Mouse (Mus musculus) retina, postnatal 7 days (tissue): ENCODE results near the gene Lama5.
"Not testable (repeated sequence)": the region's sequence is repeated elsewhere in the genome, so short reads cannot be mapped to it uniquely, and the experiment has no call there.

Experiments
- DNase-seq: peaks from one replicate; pipeline ENCODE4 v3.0.0-alpha.2; 2012; ENCODE audit warnings: low read depth, low spot score

Lama5 gene

GRCm38 (mm10) chr2:180197323-180198037 is 28.2 kb downstream of the Lama5 start:
- no peak for DNase-seq

DNA sequence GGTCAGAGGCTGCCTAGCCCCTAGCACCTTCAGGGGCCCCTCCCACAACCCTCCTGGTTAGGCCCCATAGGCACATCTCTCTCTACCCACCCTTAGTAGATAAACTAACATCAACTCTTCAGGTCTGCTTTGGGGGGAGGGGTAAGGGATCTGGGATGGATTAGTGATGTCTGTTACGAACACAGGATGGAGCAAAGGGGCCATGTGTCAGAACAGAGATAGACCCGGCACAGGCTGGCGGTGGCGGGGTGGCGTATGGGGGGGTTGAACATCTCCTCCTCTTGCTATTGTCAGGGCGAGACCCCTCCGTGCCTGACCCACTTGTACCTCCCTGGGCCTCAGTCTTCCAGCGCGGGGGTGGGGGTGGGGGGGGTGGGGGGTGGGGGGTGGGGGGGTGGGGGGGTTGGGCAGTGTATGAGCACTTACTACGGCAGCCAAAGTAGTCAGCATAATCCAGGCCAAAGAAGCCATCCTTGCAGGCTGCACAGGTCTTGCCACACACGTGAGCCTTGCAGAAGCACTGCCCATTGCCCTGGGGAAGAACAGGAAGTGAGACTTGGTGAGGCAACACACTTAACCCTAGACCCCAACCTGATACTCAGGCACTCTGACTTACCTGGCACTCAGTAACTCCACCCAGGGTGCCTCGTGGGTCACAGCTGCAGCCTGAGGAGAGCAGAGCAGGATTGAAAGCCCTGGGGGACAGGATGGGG is 28.9 kb downstream of the Lama5 start:
- no peak for DNase-seq

GRCm38 (mm10) chr2:180187362-180187761 is 38.3 kb downstream of the Lama5 start:
- DNase-seq, result no peak

- no peak for DNase-seq
These were observed 40.0 kb downstream of the Lama5 start for GRCm38 (mm10) chr2:180185686-180186085.

DNA sequence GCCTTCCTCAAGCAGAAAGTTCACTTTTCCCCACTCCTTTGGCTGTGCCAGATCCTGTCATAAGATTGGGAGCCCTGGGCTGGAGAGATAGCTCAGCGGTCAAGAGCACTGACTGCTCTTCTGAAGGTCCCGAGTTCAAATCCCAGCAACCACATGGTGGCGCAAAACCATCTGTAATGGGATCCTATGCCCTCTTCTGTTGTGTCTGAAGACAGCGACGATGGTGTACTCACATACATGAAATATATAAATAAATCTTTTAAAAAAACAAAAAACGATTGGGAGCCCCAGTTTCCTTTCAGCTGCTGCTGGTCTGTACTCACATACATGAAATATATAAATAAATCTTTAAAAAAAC is 40.9 kb downstream of the Lama5 start:
- no peak for DNase-seq

DNA sequence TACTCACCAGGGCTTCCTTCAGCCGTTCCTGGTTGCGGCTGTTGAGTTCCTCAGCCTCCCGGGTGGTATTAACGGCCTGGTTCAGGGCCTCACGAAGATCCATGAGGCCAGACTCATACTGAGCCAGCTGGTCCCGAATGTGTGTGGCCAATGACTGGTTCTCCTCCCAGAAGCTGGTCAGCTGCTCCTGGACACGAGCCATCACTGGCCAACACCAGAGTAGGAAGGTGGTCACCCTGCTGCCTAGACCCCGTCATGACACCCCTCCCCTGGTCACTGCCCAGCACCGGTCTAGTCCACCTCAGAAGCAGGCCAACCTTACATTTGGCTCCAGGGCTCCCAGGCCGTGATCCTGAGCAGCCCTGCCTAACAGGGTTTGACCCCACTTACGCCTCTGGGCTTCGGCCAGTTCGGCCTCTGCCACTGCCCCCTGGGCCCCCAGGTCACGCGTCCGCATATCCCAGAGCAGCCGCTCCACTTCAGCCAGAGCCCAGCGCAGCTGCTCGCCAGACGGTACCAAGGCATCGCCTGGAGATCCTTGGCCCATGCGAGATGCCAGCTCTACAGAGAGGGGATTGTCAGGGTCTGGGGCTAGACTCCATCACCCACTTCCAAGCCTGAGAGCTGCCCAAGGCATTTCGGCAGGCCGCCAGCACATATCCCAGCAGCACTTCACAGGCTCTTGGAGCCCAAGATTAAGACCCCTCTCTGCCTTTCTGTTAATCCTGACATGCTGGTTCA is 41.5 kb downstream of the Lama5 start:
- DNase-seq, result no peak

DNA sequence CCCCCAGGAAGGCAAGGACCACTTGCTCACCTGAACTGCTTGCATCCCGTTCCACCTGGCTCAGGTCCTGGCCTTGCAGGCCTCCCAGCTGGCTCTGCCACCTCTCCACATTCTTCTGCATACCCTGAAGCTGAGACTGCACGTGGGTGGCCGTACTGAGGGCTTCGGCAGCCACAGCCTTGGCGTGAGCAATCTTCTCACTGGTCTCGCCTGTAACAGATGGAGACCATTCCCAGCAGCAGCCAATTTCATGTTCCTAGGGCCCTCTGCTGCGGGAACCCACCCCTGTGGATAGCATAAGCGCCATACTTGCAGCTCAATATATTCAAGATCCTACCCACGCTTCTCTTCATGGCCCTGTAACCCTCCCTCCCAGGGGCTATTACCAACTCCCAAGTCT is 44.1 kb downstream of the Lama5 start:
- DNase-seq, result no peak

GRCm38 (mm10) chr2:180175725-180176124 is 49.9 kb downstream of the Lama5 start:
- no peak for DNase-seq

GRCm38 (mm10) chr2:180174121-180174520 is 51.5 kb downstream of the Lama5 start:
- DNase-seq, result no peak

- not testable (repeated sequence) for DNase-seq
These were observed 51.9 kb downstream of the Lama5 start for GRCm38 (mm10) chr2:180173711-180174110.

DNA sequence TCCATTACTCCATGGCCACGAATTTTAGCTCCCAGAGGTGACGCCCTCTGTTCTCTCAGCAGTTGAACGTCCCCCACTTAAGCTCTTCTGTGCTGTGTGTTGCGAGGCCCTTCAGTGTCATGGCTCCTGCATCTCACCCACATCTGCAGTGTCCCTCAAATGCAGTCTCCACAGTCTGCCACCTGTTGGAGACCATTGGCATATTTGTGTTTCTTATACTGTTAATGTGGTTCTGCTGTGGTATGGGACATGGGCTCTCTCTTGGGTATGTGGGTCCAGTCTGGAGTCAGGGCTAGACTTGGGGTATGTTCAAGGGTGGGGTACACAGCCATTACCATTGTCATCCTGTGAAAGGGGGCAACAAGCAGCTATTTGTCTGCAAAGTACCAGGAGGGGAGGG is 52.5 kb downstream of the Lama5 start:
- DNase-seq, result no peak

DNA sequence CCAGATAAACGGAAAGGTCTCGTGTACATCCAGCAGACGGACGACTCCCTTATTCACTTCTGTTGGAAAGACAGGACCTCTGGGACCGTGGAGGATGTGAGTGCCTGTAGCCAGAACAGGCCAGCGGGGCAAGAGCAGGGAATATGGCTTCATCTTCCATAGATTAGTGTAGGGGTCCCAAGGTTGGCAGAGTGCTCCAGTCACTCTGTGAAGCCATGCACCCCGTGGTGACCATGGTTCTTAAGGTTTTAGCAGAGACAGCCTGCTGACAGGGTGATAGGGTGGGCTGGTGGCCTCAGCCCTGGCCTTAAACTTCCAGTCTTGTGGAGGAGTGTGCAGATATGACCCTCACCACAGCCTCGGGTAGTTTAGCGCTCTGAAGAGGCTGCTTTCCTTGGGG is 53.5 kb downstream of the Lama5 start:
- DNase-seq, result no peak

- DNase-seq, result no peak
These were observed 54.1 kb downstream of the Lama5 start for GRCm38 (mm10) chr2:180171522-180172070.

DNA sequence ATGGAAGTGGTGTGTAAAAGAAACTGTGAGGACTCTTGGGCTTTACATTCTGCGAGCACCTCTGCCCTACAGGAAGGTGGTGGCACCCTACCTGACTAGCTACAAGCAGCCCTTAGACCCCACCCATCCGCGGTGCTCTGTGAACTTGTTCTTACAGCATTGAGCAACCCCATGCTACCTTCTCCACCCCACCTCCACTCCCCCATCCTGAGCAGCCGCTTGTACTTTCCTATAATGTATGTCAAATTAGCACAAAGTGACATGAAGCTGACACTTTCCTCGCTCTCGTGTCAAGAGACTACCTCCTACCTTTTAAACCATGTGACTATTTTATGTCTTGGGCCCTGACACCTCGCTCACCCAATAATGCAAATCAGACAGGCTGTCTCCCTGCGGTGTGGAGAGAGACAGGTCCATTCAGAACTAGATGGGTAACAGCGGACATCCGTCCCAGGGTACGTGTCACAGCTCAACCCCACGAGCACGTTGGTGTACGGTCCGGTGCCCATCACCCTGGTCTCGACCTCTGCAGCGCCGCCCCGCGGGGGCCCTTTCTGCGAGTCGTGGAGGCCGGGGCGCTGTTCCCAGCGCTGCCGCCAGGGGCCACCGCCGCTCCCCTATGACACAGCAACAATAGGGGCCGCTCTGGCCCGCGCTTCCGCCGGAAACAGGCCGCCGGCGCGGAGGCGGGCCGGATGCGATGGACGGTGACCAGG is 54.7 kb downstream of the Lama5 start, which contains the start of gene Adrm1:
Adrm1 (plus strand) TSS at position 680 of the 716 bp plus-strand sequence.
- peak; percentile 94 for DNase-seq

GRCm38 (mm10) chr2:180170151-180170805 is 55.4 kb downstream of the Lama5 start:
- no peak for DNase-seq

GRCm38 (mm10) chr2:180166869-180167268 is 58.8 kb downstream of the Lama5 start:
- DNase-seq, result no peak

GRCm38 (mm10) chr2:180165855-180166254 is 59.8 kb downstream of the Lama5 start:
- DNase-seq, result no peak

DNA sequence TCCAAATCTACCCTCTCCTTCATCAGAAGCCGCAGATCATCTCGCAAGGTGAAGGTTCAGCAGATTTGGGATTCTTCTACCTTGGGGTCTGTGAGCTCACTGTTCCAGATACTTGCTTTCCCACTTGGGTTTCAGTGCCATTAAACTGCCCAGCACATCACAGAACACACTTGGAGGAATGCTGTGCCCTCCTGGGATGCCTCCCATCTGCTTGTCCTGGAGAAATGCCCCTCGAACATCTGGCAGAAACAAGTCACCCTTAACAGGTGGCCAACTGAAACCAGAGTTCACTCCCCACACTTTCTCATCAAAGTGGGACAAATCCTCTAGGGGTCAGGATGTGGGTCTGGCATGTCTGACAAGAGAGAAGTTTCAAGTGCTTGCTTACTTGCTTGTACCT is 67.0 kb downstream of the Lama5 start:
- DNase-seq, result no peak

DNA sequence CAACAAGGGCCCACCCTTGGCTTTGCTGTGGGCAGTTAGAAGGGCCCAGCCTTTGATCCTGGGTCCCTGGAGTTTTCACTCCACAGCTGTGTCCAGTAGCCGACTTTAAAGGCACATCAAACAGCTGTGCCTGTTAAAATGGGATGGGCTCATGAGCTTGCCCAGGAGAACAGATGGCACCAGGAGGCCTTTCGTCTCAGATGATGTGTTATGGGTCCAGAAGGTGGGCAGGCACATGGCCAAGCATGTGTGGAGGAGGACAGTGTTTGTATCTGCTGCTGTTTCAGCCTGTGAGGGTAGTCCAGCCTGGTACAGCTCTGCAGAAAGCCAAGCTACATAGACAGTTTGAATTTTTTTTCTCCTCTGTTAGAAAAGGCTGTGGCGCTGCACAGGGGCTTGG is 70.9 kb downstream of the Lama5 start:
- no peak for DNase-seq

DNA sequence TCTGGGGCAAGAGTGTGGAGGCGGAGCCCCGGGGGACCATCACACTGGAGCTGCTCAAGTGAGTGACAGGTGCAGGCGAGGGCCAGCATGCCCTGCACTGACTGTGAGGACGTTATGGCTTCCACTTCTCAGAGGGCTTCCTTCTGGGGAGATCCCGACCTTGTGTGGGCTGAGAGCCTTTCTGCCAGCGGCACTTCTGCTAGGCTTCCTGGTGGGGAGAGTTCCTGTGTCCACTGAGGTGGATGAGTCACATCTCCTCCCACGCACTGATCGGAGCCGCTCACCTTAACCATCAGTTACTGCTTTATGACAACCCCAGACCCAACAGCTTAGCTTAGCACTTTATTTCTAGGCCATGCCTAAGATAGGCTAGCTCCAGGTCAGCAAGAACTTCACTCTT is 77.1 kb downstream of the Lama5 start:
- no peak for DNase-seq

GRCm38 (mm10) chr2:180147379-180147778 is 78.3 kb downstream of the Lama5 start:
- DNase-seq, result no peak
